Mouse (Mus musculus) MEL (cell line): ENCODE results near the gene Pam16. TPM values are rescaled to one million over a fixed set of nuclear protein-coding genes. Genes with fewer than 3 reads are reported as not detected.

Experiments
- DNase-seq: peaks from one replicate; pipeline ENCODE4 v3.0.0; 2011; ENCODE audit warnings: low read depth, low spot score
- H3K27ac ChIP-seq: 2 replicates; pipeline ENCODE4 v1.5.1; 2012; ENCODE audit warnings: low read depth, mild to moderate bottlenecking, control low read depth, low read length, moderate library complexity; ENCODE audit not compliant: control insufficient read depth
- H3K27me3 ChIP-seq, 2 experiments: fragments of 150-350 bp in 1 of 2; sonication (generic) in 1 of 2; 2 replicates each; pipeline ENCODE4 v1.6.1; 2012; ENCODE audit warnings: low read length in 2 of 2, mild to moderate bottlenecking in 2 of 2, improper control_type of control experiment in 1 of 2, moderate library complexity in 1 of 2; ENCODE audit not compliant: insufficient read depth in 2 of 2, control insufficient read depth in 1 of 2
- H3K36me3 ChIP-seq, 2 experiments: 2 replicates each; pipeline ENCODE4 v1.6.1; 2012 to 2014; ENCODE audit warnings: low read length in 2 of 2, improper control_type of control experiment in 1 of 2, inconsistent platforms in 1 of 2, mild to moderate bottlenecking in 1 of 2; ENCODE audit not compliant: insufficient read depth in 2 of 2, control insufficient read depth in 1 of 2
- H3K4me1 ChIP-seq, 2 experiments: fragments of 150-350 bp in 1 of 2; sonication (generic) in 1 of 2; 2 replicates each; pipeline ENCODE4 v1.6.1; 2012; ENCODE audit warnings: low read length in 2 of 2, improper control_type of control experiment in 1 of 2, mild to moderate bottlenecking in 1 of 2; ENCODE audit not compliant: insufficient read depth in 2 of 2, control insufficient read depth in 1 of 2
- H3K4me3 ChIP-seq, 2 experiments: fragments of 150-350 bp in 1 of 2; sonication (generic) in 1 of 2; 2 replicates each; pipeline ENCODE4 v1.5.1; 2012; ENCODE audit warnings: low read depth in 2 of 2, low read length in 2 of 2, mild to moderate bottlenecking in 2 of 2, moderate library complexity in 2 of 2, control low read depth in 1 of 2, improper control_type of control experiment in 1 of 2; ENCODE audit not compliant: control insufficient read depth in 1 of 2, insufficient read depth in 1 of 2
- H3K79me2 ChIP-seq: 2 replicates; pipeline ENCODE4 v1.6.1; 2012; ENCODE audit warnings: mild to moderate bottlenecking, low read length, moderate library complexity; ENCODE audit not compliant: control insufficient read depth, poor library complexity, insufficient read depth
- H3K9ac ChIP-seq: 2 replicates; pipeline ENCODE4 v1.6.1; 2012; ENCODE audit warnings: low read depth, mild to moderate bottlenecking, control low read depth, low read length, moderate library complexity; ENCODE audit not compliant: control insufficient read depth, poor library complexity, severe bottlenecking
- H3K9me3 ChIP-seq: fragments of 150-350 bp; sonication (generic); replicated peaks from 2 replicates; pipeline ENCODE4 v1.6.1; 2012; ENCODE audit warnings: mild to moderate bottlenecking, low read length, improper control_type of control experiment, moderate library complexity; ENCODE audit not compliant: insufficient read depth
- E2F4 ChIP-seq: IDR thresholded peaks from 2 replicates; pipeline ENCODE4 v1.6.1; 2011; ENCODE audit warnings: low read depth, low read length, improper control_type of control experiment, borderline replicate concordance
- ETS1 ChIP-seq: IDR thresholded peaks from 2 replicates; pipeline ENCODE4 v1.6.1; 2012; ENCODE audit warnings: low read depth, mild to moderate bottlenecking, inconsistent platforms, low read length, improper control_type of control experiment, moderate library complexity
- GABPA ChIP-seq: IDR thresholded peaks from 2 replicates; pipeline ENCODE4 v1.6.1; 2012; ENCODE audit warnings: low read depth, mild to moderate bottlenecking, inconsistent platforms, low read length, improper control_type of control experiment, moderate library complexity
- GATA1 ChIP-seq: IDR thresholded peaks from 2 replicates; pipeline ENCODE4 v1.6.1; 2011; ENCODE audit warnings: low read depth, low read length, improper control_type of control experiment
- HCFC1 ChIP-seq: IDR thresholded peaks from 2 replicates; pipeline ENCODE4 v1.6.1; 2012; ENCODE audit warnings: low read depth, mild to moderate bottlenecking, inconsistent platforms, low read length, improper control_type of control experiment, moderate library complexity
- KAT2A ChIP-seq: conservative IDR thresholded peaks from 2 replicates; pipeline ENCODE4 v1.6.1; 2012; ENCODE audit warnings: low read depth, low read length, improper control_type of control experiment, inconsistent platforms
- MAFK ChIP-seq: IDR thresholded peaks from 2 replicates; pipeline ENCODE4 v1.6.1; 2011; ENCODE audit warnings: low read depth, mild to moderate bottlenecking, low read length, improper control_type of control experiment, borderline replicate concordance
- MAZ ChIP-seq: IDR thresholded peaks from 2 replicates; pipeline ENCODE4 v1.6.1; 2012; ENCODE audit warnings: low read depth, mild to moderate bottlenecking, inconsistent platforms, low read length, improper control_type of control experiment
- MEF2A ChIP-seq: IDR thresholded peaks from 2 replicates; pipeline ENCODE4 v1.6.1; 2014; ENCODE audit warnings: low read depth, mild to moderate bottlenecking, inconsistent platforms, low read length, improper control_type of control experiment; ENCODE audit not compliant: poor library complexity, insufficient replicate concordance, severe bottlenecking; ENCODE audit errors: extremely low read depth
- NRF1 ChIP-seq: IDR thresholded peaks from 2 replicates; pipeline ENCODE4 v1.6.1; 2014; ENCODE audit warnings: low read depth, mild to moderate bottlenecking, inconsistent platforms, low read length, improper control_type of control experiment, moderate library complexity; ENCODE audit not compliant: poor library complexity, insufficient read depth, severe bottlenecking
- POLR2AphosphoS2 ChIP-seq: IDR thresholded peaks from 2 replicates; pipeline ENCODE4 v1.6.1; 2011; ENCODE audit warnings: low read length, improper control_type of control experiment
- POLR2AphosphoS5 ChIP-seq: IDR thresholded peaks from 2 replicates; pipeline ENCODE4 v1.6.1; 2012; ENCODE audit warnings: low read depth, borderline replicate concordance, mild to moderate bottlenecking, inconsistent platforms, low read length, moderate library complexity, mixed read lengths
- RAD21 ChIP-seq: IDR thresholded peaks from 2 replicates; pipeline ENCODE4 v1.6.1; 2011; ENCODE audit warnings: mild to moderate bottlenecking, low read depth, low read length, improper control_type of control experiment
- SIN3A ChIP-seq: IDR thresholded peaks from 2 replicates; pipeline ENCODE4 v1.6.1; 2012; ENCODE audit warnings: low read length, improper control_type of control experiment, inconsistent platforms
- TAL1 ChIP-seq: IDR thresholded peaks from 2 replicates; pipeline ENCODE4 v1.6.1; 2012; ENCODE audit warnings: mild to moderate bottlenecking, inconsistent platforms, low read length, moderate library complexity, mixed read lengths
- TBP ChIP-seq: IDR thresholded peaks from 2 replicates; pipeline ENCODE4 v1.8.0; 2011; ENCODE audit warnings: low read depth, low read length, improper control_type of control experiment
- TCF12 ChIP-seq: IDR thresholded peaks from 2 replicates; pipeline ENCODE4 v1.6.1; 2014; ENCODE audit warnings: low read depth, mild to moderate bottlenecking, inconsistent platforms, low read length, improper control_type of control experiment, moderate library complexity
- USF1 ChIP-seq: IDR thresholded peaks from 2 replicates; pipeline ENCODE4 v1.6.1; 2014; ENCODE audit warnings: low read depth, mild to moderate bottlenecking, inconsistent platforms, low read length, improper control_type of control experiment, moderate library complexity
- USF2 ChIP-seq, 2 experiments: IDR thresholded peaks; 2 replicates each; pipeline ENCODE4 v1.6.1; 2011 to 2012; ENCODE audit warnings: improper control_type of control experiment in 2 of 2, low read length in 2 of 2, borderline replicate concordance in 1 of 2, inconsistent platforms in 1 of 2, low read depth in 1 of 2, mild to moderate bottlenecking in 1 of 2; ENCODE audit not compliant: insufficient read depth in 1 of 2
- ZMIZ1 ChIP-seq: IDR thresholded peaks from 2 replicates; pipeline ENCODE4 v1.6.1; 2012; ENCODE audit warnings: low read depth, mild to moderate bottlenecking, inconsistent platforms, low read length, improper control_type of control experiment, moderate library complexity
- ZNF384 ChIP-seq: IDR thresholded peaks from 2 replicates; pipeline ENCODE4 v1.6.1; 2012; ENCODE audit warnings: low read depth, mild to moderate bottlenecking, inconsistent platforms, low read length, improper control_type of control experiment
- polyA plus RNA-seq, 2 experiments: library from polyadenylated mRNA; stranded (reverse) in 1 of 2; unstranded in 1 of 2; fragments of >175 nt in 1 of 2; fragments of >200 nt in 1 of 2; gene quantifications; 2 replicates each; pipeline versions ENCODE4 v1.2.1 to v1.2.4; 2012; ENCODE audit warnings: low replicate concordance in 2 of 2, low read depth in 1 of 2; ENCODE audit not compliant: insufficient read length in 2 of 2, insufficient read depth in 1 of 2, missing spikeins in 1 of 2
- total RNA-seq: library from RNA; depleted of rRNA; stranded (reverse); fragments of 300-350 nt; gene quantifications from 2 replicates; pipeline ENCODE4 v1.2.3, GENCODE M21; 2012

Gene Pam16
- total and polyA plus RNA-seq, 3 experiments = 13.6 to 121 TPM; not detected in 1

DNA sequence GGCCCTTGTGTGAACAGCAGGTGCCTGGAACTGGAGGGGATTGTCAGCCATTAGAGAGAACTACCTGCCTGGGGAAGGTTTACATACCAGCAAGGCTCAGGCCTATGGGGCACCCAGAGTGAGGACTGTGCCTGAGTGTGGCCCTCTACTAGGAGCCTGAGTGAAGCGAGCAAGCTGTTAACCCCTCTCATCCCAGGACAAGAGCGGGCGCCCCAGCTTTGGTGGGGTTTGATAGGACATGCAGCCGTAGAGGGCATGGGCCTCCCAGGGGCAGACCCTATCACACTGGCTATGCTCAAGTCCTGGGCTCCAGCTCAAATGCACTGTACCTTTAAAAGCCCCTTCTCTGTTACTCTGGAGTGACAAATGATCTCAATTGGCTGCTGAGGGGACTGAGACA, 22.0 kb upstream of the Pam16 start:
- Histone ChIP-seq H3K9me3 (no peaks in the 10 kb centered on the region), H3K4me3 (no peak overlapping the region), H3K27ac (no peak overlapping the region), H3K79me2 (no peaks in the 10 kb centered on the region), H3K36me3 (no peaks in the 10 kb centered on the region), H3K27me3 (no peaks in the 10 kb centered on the region), H3K4me1 (no peaks in the 10 kb centered on the region), H3K9ac (no peak overlapping the region)
- DNase-seq = no peak
- TF ChIP-seq MEF2A = no peak

DNA sequence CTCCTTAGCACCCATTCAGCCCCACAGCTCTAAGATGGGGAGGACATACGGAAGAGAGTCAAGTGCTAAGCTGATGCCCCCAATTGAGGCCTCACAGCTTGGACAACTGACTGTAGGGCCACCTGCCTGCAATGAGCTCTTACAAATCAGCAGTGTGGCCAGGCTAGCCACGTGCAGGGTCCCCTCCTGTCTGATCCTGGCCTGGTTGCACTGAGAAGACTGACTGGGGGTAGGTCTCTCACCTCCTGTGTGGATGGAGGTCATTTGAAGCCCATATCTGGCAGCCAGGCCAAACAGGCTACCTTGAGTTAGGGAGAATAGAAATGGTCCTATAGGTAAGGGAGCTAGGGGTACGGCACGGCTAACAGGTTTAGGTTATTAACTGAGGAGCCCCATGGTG, 21.1 kb upstream of the Pam16 start:
- Histone ChIP-seq H3K27me3 (no peaks in the 10 kb centered on the region), H3K4me1 (no peaks in the 10 kb centered on the region), H3K4me3 (no peak overlapping the region), H3K9me3 (no peaks in the 10 kb centered on the region), H3K79me2 (no peaks in the 10 kb centered on the region), H3K9ac (no peak overlapping the region), H3K27ac (no peak overlapping the region), H3K36me3 (no peaks in the 10 kb centered on the region)
- TF ChIP-seq TCF12 = no peak
- no peak for TF ChIP-seq MEF2A
- TF ChIP-seq ETS1 = no peak
- TF ChIP-seq GABPA = no peak
- TF ChIP-seq USF2 (IDR thresholded peaks at IDR 0.05; ENCODE audit: borderline replicate concordance in 1 of 2, insufficient read depth in 1 of 2, low read depth in 1 of 2, low read length in 2 of 2) = no peak
- TF ChIP-seq NRF1 = no peak
- DNase-seq = no peak

DNA sequence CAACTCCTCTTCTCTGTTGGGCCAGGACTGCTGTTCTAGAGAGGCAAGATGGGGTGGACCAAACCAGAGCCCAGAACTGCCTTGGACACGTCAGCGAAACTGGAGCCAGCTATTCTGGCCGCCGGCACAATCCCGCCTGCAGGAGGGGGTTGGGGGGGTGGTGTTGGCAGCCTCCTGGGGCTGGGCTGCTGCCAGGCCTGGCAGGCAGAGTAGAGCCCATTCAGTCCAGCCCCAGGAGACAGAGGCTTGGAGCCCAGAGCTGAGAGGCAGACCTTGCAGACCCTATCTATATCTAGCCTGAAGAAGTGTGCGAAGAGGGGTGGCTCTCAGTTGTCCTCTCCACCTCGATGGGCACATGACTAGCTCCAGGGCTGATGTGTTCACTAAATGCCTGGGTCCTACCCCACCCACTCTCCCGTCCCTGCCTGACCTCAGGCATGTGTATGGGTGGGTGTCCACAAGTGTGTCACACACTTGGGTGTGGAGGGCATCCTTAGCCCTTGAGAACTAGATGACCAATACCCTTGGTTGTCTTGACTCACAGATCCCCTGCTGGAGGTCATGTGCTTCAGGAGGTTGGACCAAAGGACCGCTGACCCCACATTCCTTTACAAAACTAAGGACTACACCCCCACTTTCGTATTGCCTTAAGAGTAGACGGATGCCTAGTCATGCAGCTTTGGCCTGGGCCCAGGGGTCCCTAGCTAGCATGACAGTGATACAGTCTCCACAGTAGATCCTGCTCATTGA, 19.1 kb upstream of the Pam16 start:
- Histone ChIP-seq H3K9ac (no peak overlapping the region), H3K36me3 (no peaks in the 10 kb centered on the region)

More for the DNA sequence above, 19.1 kb upstream of the Pam16 start:
- Histone ChIP-seq H3K27me3 (no peaks in the 10 kb centered on the region), H3K27ac (no peak overlapping the region), H3K9me3 (no peaks in the 10 kb centered on the region), H3K79me2 (no peaks in the 10 kb centered on the region), H3K4me1 (no peaks in the 10 kb centered on the region), H3K4me3 (no peak overlapping the region)
- TF ChIP-seq USF1 = no peak
- TF ChIP-seq POLR2AphosphoS5 = no peak
- TF ChIP-seq TCF12 = no peak
- no peak for TF ChIP-seq HCFC1
- TF ChIP-seq E2F4 = no peak
- TF ChIP-seq ZNF384 = no peak
- TF ChIP-seq TAL1 = no peak
- TF ChIP-seq RAD21 = no peak
- TF ChIP-seq GATA1 = no peak
- TF ChIP-seq ETS1 = no peak
- no peak for TF ChIP-seq POLR2AphosphoS2
- TF ChIP-seq ZMIZ1 = no peak
- TF ChIP-seq NRF1 = no peak
- no peak for TF ChIP-seq KAT2A
- no peak for TF ChIP-seq TBP
- no peak for TF ChIP-seq MAFK
- no peak for TF ChIP-seq SIN3A
- TF ChIP-seq MAZ = no peak
- no peak for DNase-seq
